Mouse (Mus musculus) hindbrain, postnatal 0 days (tissue): ENCODE data around the gene Chst14. TPM values are rescaled to one million over a fixed set of nuclear protein-coding genes. Genes with fewer than 3 reads are reported as not detected.

Source experiments
- ATAC-seq: fragments of 200-750 bp; cut with Nextera tagmentation; 2 replicates; pipeline ENCODE4 v1.8.0; 2017; ENCODE audit warnings: mild to moderate bottlenecking, moderate TSS enrichment, moderate library complexity
- DNase-seq: peaks from one replicate; pipeline ENCODE4 v3.0.0-alpha.2; 2015; ENCODE audit warnings: low spot score
- H3K27ac ChIP-seq: fragments of 300-500 bp; sonication (generic); 2 replicates; pipeline ENCODE4 v1.5.1; 2014; ENCODE audit warnings: mild to moderate bottlenecking
- H3K27me3 ChIP-seq: fragments of 300-500 bp; sonication (generic); 2 replicates; pipeline ENCODE4 v1.6.1; 2014; ENCODE audit warnings: low read length, mixed read lengths; ENCODE audit not compliant: insufficient read depth
- H3K36me3 ChIP-seq: fragments of 300-500 bp; sonication (generic); 2 replicates; pipeline ENCODE4 v1.6.1; 2014; ENCODE audit warnings: low read length, mixed read lengths; ENCODE audit not compliant: insufficient read depth
- H3K4me1 ChIP-seq: fragments of 300-500 bp; sonication (generic); 2 replicates; pipeline ENCODE4 v1.6.1; 2014; ENCODE audit warnings: antibody characterized with exemption, low read length, mixed read lengths; ENCODE audit not compliant: insufficient read depth
- H3K4me2 ChIP-seq: fragments of 300-500 bp; sonication (generic); 2 replicates; pipeline ENCODE4 v1.6.1; 2014; ENCODE audit warnings: low read depth, mild to moderate bottlenecking, low read length, moderate library complexity, mixed read lengths
- H3K4me3 ChIP-seq: fragments of 300-500 bp; sonication (generic); 2 replicates; pipeline ENCODE4 v1.5.1; 2014; ENCODE audit warnings: low read length
- H3K9ac ChIP-seq: fragments of 300-500 bp; sonication (generic); replicated peaks from 2 replicates; pipeline ENCODE4 v1.6.1; 2014; ENCODE audit warnings: mild to moderate bottlenecking, low read length, moderate library complexity, mixed read lengths
- H3K9me3 ChIP-seq: fragments of 300-500 bp; sonication (generic); 2 replicates; pipeline ENCODE4 v1.6.1; 2016; ENCODE audit warnings: low read length, mixed read lengths
- CTCF ChIP-seq: IDR thresholded peaks from 2 replicates; pipeline ENCODE4 v1.5.1; 2016; ENCODE audit warnings: antibody characterized with exemption, control low read depth, low read depth
- WGBS: fragments of 180-500 bp; shearing (Covaris S2); extraction: QIAGEN DNeasy Blood & Tissue Kit; methylation state at CpG from one replicate; pipeline ENCODE4 v1.1.7; 2014; 5-methylcytosine and 5-hydroxymethylcytosine counted together
- polyA plus RNA-seq: library from polyadenylated mRNA; unstranded; fragments of >200 nt; fragmentation: Nextera tagmentation; extraction: Ambion mirVana; gene quantifications from 2 replicates; pipeline ENCODE4 v1.2.1, GENCODE M21; 2015
- total RNA-seq: library from RNA; depleted of rRNA; stranded (reverse); fragments of >200 nt; gene quantifications from 2 replicates; pipeline ENCODE4 v1.2.3, GENCODE M21; 2014

The Chst14 gene
- total and polyA plus RNA-seq, 2 experiments from 2014 or later: 4.7 to 8.5 TPM

DNA sequence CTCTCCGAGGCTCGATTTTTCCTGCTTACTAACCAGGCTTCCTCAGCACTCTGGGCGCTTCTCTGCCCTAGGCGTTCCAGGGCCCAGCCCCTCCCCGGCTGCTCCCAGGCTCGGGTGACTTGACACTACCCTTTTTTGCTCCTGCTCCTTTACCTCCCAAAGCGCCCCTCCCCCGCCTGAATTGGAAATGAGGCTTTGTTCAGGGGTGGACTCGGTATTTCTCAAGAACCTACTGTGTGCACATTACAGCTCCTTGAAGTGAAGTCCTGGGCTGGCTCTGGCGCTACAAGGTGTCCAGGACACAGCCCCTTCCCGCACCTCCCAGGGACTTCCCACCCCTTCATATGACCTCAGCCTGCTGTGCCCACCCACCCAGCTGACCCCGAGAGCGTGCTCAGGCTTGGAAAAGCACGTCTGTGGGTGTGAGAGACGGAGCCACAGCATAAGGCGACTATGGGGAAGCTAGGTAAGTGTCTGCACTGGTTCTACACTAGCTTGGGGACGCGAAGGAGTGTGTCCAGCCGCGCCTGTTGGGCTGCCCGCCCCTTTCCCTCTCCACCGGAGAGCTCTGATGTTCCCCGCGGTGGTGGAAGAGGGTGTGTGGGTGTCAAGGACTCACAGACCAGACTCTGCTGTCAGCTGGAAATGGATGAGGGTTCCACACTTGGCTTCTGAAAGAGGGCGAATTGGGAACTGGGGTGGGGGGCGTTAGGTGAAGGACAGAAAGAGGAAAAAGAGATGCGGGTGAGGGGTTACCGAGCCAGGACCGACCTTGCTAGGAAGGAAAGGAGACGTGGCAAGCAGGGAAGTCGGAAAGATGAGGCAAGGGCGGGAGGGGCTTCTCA lies 26.1 kb upstream of the Chst14 start, which contains the start of gene Bahd1:
Gene Bahd1 (plus strand): TSS at position 397 of the 845 bp plus-strand sequence.
- TF ChIP-seq CTCF: no peak
- no peaks in the 10 kb centered on the region for H3K36me3 ChIP-seq
- peaks cover 40% of the 10 kb centered on the region for H3K27me3 ChIP-seq
- peak within 1 kb of the TSS; percentile 98 for H3K4me2 ChIP-seq
- no peak within 1 kb of the TSS for H3K27ac ChIP-seq
- WGBS: 1% methylated on average over 32 of the region's 32 CpGs
- DNase-seq (no peak), ATAC-seq (no peak)
- H3K9ac ChIP-seq: peak within 1 kb of the TSS; percentile 52; the same call in 1 of the 2 replicates
- H3K4me1 ChIP-seq: peaks cover 29% of the 10 kb centered on the region
- peak within 1 kb of the TSS; percentile 94 for H3K4me3 ChIP-seq
- H3K9me3 ChIP-seq: no peaks in the 10 kb centered on the region

DNA sequence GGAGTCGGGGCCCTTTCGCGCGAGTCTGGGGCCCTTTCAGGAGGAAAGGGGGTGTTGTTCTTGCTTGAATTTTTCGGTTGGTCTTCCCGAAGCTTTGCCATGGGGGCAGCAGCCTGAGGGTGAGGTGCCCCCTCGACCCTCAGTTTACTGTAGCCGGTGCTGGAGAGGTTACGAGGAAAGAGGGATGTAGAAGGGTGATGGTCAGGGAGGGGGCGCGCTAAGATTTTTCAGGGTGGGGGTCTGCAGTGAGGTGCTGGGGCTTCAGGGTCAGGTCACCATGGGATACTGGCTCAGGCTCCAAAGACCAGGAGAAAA lies 25.5 kb upstream of the Chst14 start:
- no peak for TF ChIP-seq CTCF
- H3K27ac ChIP-seq: no peak overlapping the region
- peak overlapping the region; percentile 98 for H3K4me2 ChIP-seq
- H3K4me1 ChIP-seq: peaks cover 35% of the 10 kb centered on the region
- no peak for DNase-seq
- no peaks in the 10 kb centered on the region for H3K36me3 ChIP-seq
- peak overlapping the region; percentile 94 for H3K4me3 ChIP-seq
- no peak; the same call in 1 of the 2 replicates for ATAC-seq
- peaks cover 36% of the 10 kb centered on the region for H3K27me3 ChIP-seq
- no peaks in the 10 kb centered on the region for H3K9me3 ChIP-seq
- WGBS: 1% methylated on average over 11 of the region's 11 CpGs
- H3K9ac ChIP-seq: peak overlapping the region; percentile 52; the same call in 1 of the 2 replicates

DNA sequence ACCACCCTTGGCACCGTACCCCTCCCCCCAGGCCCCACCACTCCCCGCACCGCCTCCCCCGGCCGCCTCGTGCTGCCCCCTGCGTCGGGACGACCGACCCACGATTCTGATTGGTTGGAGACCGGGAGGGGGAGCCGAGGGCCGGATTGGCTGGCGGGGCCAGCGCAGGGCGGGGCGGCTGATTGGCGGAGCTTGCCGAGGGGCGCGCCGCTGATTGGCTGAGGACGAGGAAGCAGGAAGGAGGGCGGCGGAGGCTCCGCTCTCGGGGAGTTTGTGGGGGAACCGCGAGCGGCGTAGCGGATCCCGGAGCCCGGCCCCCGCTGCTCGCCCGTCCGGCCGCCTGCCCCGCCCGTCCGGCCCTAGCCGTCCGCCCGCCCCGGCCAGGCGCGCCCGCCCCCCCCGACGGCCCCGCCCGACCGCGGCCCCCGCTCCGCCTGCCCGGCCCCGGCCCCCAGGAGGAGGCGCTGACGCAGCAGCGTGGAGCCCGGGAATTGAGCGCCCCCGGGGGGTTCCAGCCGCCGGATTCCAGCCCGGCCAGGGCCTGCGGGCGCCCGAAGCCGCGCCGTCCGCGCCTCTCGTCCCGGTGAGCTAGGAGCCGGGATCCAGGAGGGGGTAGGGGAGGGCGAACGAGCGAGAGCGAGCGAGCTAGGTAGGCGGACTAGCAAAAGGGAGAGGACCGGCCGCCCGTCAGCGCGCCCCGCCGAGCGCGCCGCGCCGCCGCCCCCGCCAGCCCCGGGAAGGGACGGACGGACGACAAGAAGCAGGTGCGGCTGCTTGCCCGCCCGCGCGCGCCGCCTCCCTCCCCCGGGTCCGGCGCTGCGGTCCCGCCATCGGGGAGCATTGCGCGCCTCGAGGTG lies 24.9 kb upstream of the Chst14 start:
- Histone ChIP-seq H3K4me2 (peak overlapping the region; percentile 98), H3K9me3 (no peaks in the 10 kb centered on the region), H3K36me3 (no peaks in the 10 kb centered on the region), H3K4me1 (peaks cover 37% of the 10 kb centered on the region), H3K4me3 (peak overlapping the region; percentile 94), H3K27me3 (peaks cover 31% of the 10 kb centered on the region), H3K27ac (peak overlapping the region; percentile 84), H3K9ac (peak overlapping the region; percentile 86)
- DNase-seq (peak; percentile 97), ATAC-seq (peak; percentile 92)
- 2% methylated on average over 79 of the region's 120 CpGs for WGBS
- TF ChIP-seq CTCF: no peak

DNA sequence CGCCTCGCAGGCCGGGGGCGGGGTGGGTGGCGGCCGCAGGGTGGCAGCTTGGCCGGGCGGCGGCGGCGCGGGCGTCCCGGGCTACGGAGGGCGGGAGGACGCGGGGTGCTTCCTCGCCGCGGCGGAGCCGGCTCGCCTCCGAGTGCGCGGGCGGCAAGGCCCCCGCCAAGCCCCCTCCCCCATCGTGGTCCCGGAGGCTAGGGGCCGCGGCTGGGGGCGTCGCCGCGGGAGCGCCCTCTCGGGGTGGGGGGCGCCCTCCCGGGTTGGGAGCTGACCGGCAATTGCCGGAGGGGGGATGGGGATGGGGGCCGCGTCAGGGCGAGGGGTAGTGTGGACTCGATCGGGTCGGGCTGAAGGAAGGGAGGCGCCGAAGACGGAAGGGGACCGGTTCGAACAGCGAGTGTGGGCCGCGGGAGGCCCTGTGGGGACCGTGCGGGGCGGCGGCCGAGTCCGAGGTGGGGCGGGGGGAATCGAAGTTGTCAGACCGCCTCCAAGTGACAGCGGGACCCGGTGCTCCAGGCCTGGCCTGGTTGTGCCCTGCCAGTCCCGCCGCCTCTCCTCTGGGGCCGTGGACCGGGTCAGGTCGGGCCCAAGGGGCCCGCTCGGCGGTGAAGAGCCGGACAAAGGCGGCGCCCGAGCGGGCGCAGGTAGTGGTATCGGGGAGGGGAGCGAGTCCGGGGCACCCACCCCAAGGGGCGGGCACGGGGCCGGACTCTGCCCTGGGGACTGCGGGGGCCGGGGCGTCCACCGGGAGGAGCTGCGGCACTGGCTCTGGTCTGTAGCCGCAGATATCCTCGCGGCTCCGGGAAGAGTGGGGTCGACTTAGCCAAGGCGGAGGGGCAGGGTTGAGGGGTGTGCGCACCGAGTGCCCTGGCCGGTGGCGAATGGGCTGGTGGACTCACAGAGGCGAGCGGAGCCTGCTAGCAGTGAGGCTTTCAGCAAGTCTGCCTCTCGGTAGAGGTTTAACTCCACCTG lies 24.0 kb upstream of the Chst14 start:
- H3K9me3 ChIP-seq: no peaks in the 10 kb centered on the region
- ATAC-seq (peak; percentile 58), DNase-seq (peak; percentile 67)
- peaks cover 23% of the 10 kb centered on the region for H3K27me3 ChIP-seq
- peak overlapping the region; percentile 86 for H3K9ac ChIP-seq
- H3K4me2 ChIP-seq: peak overlapping the region; percentile 98
- H3K4me3 ChIP-seq: peak overlapping the region; percentile 94
- WGBS: under 1% methylated on average over 97 of the region's 106 CpGs
- H3K27ac ChIP-seq: peak overlapping the region; percentile 84
- peaks cover 30% of the 10 kb centered on the region for H3K4me1 ChIP-seq
- TF ChIP-seq CTCF: no peak
- no peaks in the 10 kb centered on the region for H3K36me3 ChIP-seq

DNA sequence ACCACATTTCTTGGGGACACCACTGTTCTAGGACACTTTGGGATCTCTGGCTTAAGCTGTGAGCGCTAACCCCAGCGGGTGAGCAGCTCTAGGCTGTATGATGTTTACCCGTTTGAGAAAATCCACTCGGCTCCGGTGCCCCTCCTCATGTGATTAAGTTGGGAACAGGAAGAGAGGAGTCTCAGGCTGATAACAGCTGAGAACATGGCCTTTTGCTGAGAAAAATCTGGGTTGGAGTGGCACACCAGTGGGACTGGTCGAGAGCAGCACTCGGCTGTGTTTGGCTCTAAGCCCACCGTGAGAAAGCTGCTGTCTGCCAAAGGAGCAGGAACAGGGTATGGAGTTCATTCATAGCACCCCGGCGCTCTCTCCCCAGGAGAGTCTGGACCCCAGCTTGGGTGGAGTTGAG lies 23.0 kb upstream of the Chst14 start:
- 0 out of 2 replicates have a peak overlapping the region, but pooled peaks have one; percentile 14 for H3K9ac ChIP-seq
- H3K9me3 ChIP-seq: no peaks in the 10 kb centered on the region
- no peak overlapping the region for H3K27ac ChIP-seq
- DNase-seq: peak; percentile 63
- WGBS: 3% methylated on average over 10 of the region's 10 CpGs
- no peaks in the 10 kb centered on the region for H3K36me3 ChIP-seq
- peaks cover 30% of the 10 kb centered on the region for H3K4me1 ChIP-seq
- peak overlapping the region; percentile 94 for H3K4me3 ChIP-seq
- TF ChIP-seq CTCF: no peak
- H3K27me3 ChIP-seq: peaks cover 15% of the 10 kb centered on the region
- peak overlapping the region; percentile 98 for H3K4me2 ChIP-seq
- no peak for ATAC-seq
